21 mouse cellular contexts compared by ENCODE assay signal in genomic region chr7:140853386-140853785, GRCm38 (mm10). TPM values are rescaled to one million over a fixed set of nuclear protein-coding genes. Genes with fewer than 3 reads are reported as not detected.
A peak's percentile ranks its signal among the peaks of the same experiment; 100 is the strongest.
DNase-seq lines count a peak whose midpoint lies in the region; ATAC-seq and TF ChIP-seq lines count a peak whose summit lies in the region.
"Had no signal": no experiment of that assay in that cellular context is flagged by ENCODE, and none has a peak within 500 bp of the region (broad histone marks: within the 10 kb centered on the region; RNA-seq: fewer than 3 reads in every experiment).

No protein-coding gene starts in this region.

- H3K4me1 ChIP-seq in kidney, embryonic 16.5 days (ENCODE audit: insufficient read depth, low read length), result peaks cover 17% of the 10 kb centered on the region
- peaks cover 74% of the 10 kb centered on the region for H3K4me1 ChIP-seq in E14TG2a.4 (replicated peaks; ENCODE audit: low read depth, low read length)
- H3K4me1 ChIP-seq in liver, embryonic 12.5 days, result peaks cover 31% of the 10 kb centered on the region

- TF ChIP-seq CTCF in E14TG2a.4 (conservative IDR thresholded peaks at IDR 0.05; ENCODE audit: low read length), result no peak
- no peak for TF ChIP-seq CTCF in layer of hippocampus, adult 2 months (conservative IDR thresholded peaks at IDR 0.05)

- DNase-seq in kidney, adult 11 months, result peak; percentile 73
- peak; percentile 67 for DNase-seq in adrenal gland, postnatal 10 days
- no peak for DNase-seq in layer of hippocampus, adult 2 months (ENCODE audit: low spot score in 2 of 2)
- DNase-seq in urinary bladder, postnatal 10 days (ENCODE audit: low spot score), result no peak
- DNase-seq: B cell, adult 2 months; cerebellum, adult 9-11 months; gastrocnemius, postnatal 10 days; layer of hippocampus, postnatal 36 days; lung, adult 2 months; lung, postnatal 4 days had no signal

- no peak overlapping the region for H3K9ac ChIP-seq in kidney, embryonic 16.5 days (replicated peaks; ENCODE audit: low read length)
- H3K9ac ChIP-seq in liver, embryonic 12.5 days, result 0 out of 2 replicates have a peak overlapping the region, but pooled peaks have one; percentile 32
- H3K9ac ChIP-seq: embryonic facial prominence, embryonic 13.5 days; midbrain, embryonic 12.5 days had no signal

- no peak overlapping the region for H3K4me3 ChIP-seq in kidney, embryonic 16.5 days (ENCODE audit: low read length)
- peak overlapping the region; percentile 90 for H3K4me3 ChIP-seq in E14TG2a.4 (replicated peaks; ENCODE audit: low read length)
- no peak overlapping the region for H3K4me3 ChIP-seq in liver, embryonic 12.5 days
- H3K4me3 ChIP-seq in layer of hippocampus, adult 2 months, result no peak overlapping the region
- H3K4me3 ChIP-seq: embryonic facial prominence, embryonic 13.5 days; heart, adult 2 months; hindbrain, embryonic 10.5 days; midbrain, embryonic 12.5 days had no signal

- WGBS in kidney, embryonic 16.5 days, result 82% methylated on average over 9 of the region's 9 CpGs
- WGBS in liver, embryonic 12.5 days (ENCODE audit: insufficient replicate concordance), result 73% methylated on average over 9 of the region's 9 CpGs

- no peaks in the 10 kb centered on the region for H3K27me3 ChIP-seq in kidney, embryonic 16.5 days (ENCODE audit: insufficient read depth, low read length)
- H3K27me3 ChIP-seq in E14TG2a.4 (ENCODE audit: insufficient read depth, low read length), result no peaks in the 10 kb centered on the region
- no peaks in the 10 kb centered on the region for H3K27me3 ChIP-seq in liver, embryonic 12.5 days (replicated peaks)
- H3K27me3 ChIP-seq: embryonic facial prominence, embryonic 13.5 days; midbrain, embryonic 12.5 days had no signal

- H3K27ac ChIP-seq in kidney, embryonic 16.5 days (ENCODE audit: low read length), result no peak overlapping the region
- H3K27ac ChIP-seq in liver, embryonic 12.5 days, result peak overlapping the region; percentile 28; the same call in 1 of the 2 replicates
- H3K27ac ChIP-seq in layer of hippocampus, adult 2 months, result no peak overlapping the region
- H3K27ac ChIP-seq: embryonic facial prominence, embryonic 13.5 days; heart, adult 2 months; hindbrain, embryonic 10.5 days; midbrain, embryonic 12.5 days had no signal

- H3K4me2 ChIP-seq in kidney, embryonic 16.5 days (replicated peaks; ENCODE audit: low read depth, low read length), result no peak overlapping the region
- H3K4me2 ChIP-seq in liver, embryonic 12.5 days, result 0 out of 2 replicates have a peak overlapping the region, but pooled peaks have one; percentile 12
- H3K4me2 ChIP-seq: embryonic facial prominence, embryonic 13.5 days; midbrain, embryonic 12.5 days had no signal

- no peaks in the 10 kb centered on the region for H3K9me3 ChIP-seq in kidney, embryonic 16.5 days (ENCODE audit: low read length)
- H3K9me3 ChIP-seq in E14TG2a.4 (ENCODE audit: low read length), result no peaks in the 10 kb centered on the region
- H3K9me3 ChIP-seq in liver, embryonic 12.5 days (replicated peaks), result no peaks in the 10 kb centered on the region
- H3K9me3 ChIP-seq: embryonic facial prominence, embryonic 13.5 days; hindbrain, embryonic 10.5 days; midbrain, embryonic 12.5 days had no signal

- ATAC-seq in kidney, embryonic 16.5 days (ENCODE audit: low FRiP score, low TSS enrichment), result no peak
- ATAC-seq in liver, embryonic 12.5 days, result no peak

- H3K36me3 ChIP-seq in kidney, embryonic 16.5 days (ENCODE audit: insufficient read depth, low read length), result peaks cover 29% of the 10 kb centered on the region
- peaks cover 57% of the 10 kb centered on the region for H3K36me3 ChIP-seq in E14TG2a.4 (ENCODE audit: insufficient read depth, low read length)
- H3K36me3 ChIP-seq in liver, embryonic 12.5 days, result peaks cover 46% of the 10 kb centered on the region

RNA-seq across cellular contexts. Expression of gene Gm45785, which starts 2.7 kb away (rescaled TPM):
- not detected in 2 replicates for polyA plus RNA-seq in kidney, embryonic 16.5 days (2015; fragmentation: Nextera tagmentation; extraction: Ambion mirVana)
- under 1 TPM in 1 of 2 experiments, not detected in 1; 0.39 TPM for total RNA-seq in adrenal gland, postnatal 10 days (2021)
- polyA plus RNA-seq in liver, embryonic 12.5 days (2016; fragmentation: Nextera tagmentation; extraction: Ambion mirVana), result not detected in 2 replicates
- 1 to 10 TPM in 1 of 2 experiments, not detected in 1; 1.8 TPM for total RNA-seq in layer of hippocampus, adult 2 months (2021)
- total RNA-seq: gastrocnemius, postnatal 10 days; heart, adult 2 months; layer of hippocampus, postnatal 36 days had no signal
- polyA plus RNA-seq: embryonic facial prominence, embryonic 13.5 days; heart, adult 2 months; heart, embryonic 16.5 days; hindbrain, embryonic 10.5 days; large intestine, adult 2 months; lung, adult 2 months had no signal

RNA-seq across cellular contexts. Expression of gene Ric8a, which starts 3.4 kb away (rescaled TPM):
- 69.7 and 73.6 TPM in 2 replicates for polyA plus RNA-seq in kidney, embryonic 16.5 days (2015; fragmentation: Nextera tagmentation; extraction: Ambion mirVana)
- 10 to 100 TPM; 43.5 to 58.0 TPM for total RNA-seq in adrenal gland, postnatal 10 days (2021)
- polyA plus RNA-seq in liver, embryonic 12.5 days (2016; fragmentation: Nextera tagmentation; extraction: Ambion mirVana), result 30.7 and 33.8 TPM in 2 replicates
- total RNA-seq in layer of hippocampus, adult 2 months (2021), result 10 to 100 TPM; 78.2 to 82.8 TPM

RNA-seq across cellular contexts. Expression of gene Bet1l, which starts 4.0 kb away (rescaled TPM):
- polyA plus RNA-seq in kidney, embryonic 16.5 days (2015; fragmentation: Nextera tagmentation; extraction: Ambion mirVana), result 41.7 and 42.1 TPM in 2 replicates
- total RNA-seq in adrenal gland, postnatal 10 days (2021), result 10 to 100 TPM; 29.1 to 33.5 TPM
- 17.4 and 18.0 TPM in 2 replicates for polyA plus RNA-seq in liver, embryonic 12.5 days (2016; fragmentation: Nextera tagmentation; extraction: Ambion mirVana)
- total RNA-seq in layer of hippocampus, adult 2 months (2021), result 10 to 100 TPM; 25.1 to 28.3 TPM

RNA-seq across cellular contexts. Expression of gene Odf3, which starts 5.8 kb away (rescaled TPM):
- 0.12 TPM in 1 of 2 replicates, not detected in the other for polyA plus RNA-seq in kidney, embryonic 16.5 days (2015; fragmentation: Nextera tagmentation; extraction: Ambion mirVana)
- under 1 TPM in 1 of 2 experiments, not detected in 1; 0.24 TPM for total RNA-seq in adrenal gland, postnatal 10 days (2021)
- 0.07 TPM in 1 of 2 replicates, not detected in the other for polyA plus RNA-seq in liver, embryonic 12.5 days (2016; fragmentation: Nextera tagmentation; extraction: Ambion mirVana)
- not detected for total RNA-seq in layer of hippocampus, adult 2 months (2021)
- total RNA-seq: gastrocnemius, postnatal 10 days; heart, adult 2 months; layer of hippocampus, postnatal 36 days; left cerebral cortex, postnatal 36 days had no signal
- polyA plus RNA-seq: heart, embryonic 16.5 days; hindbrain, embryonic 10.5 days; large intestine, adult 2 months; midbrain, embryonic 12.5 days had no signal

RNA-seq across cellular contexts. Expression of gene Scgb1c1, which starts 8.0 kb away (rescaled TPM):
- polyA plus RNA-seq in kidney, embryonic 16.5 days (2015; fragmentation: Nextera tagmentation; extraction: Ambion mirVana), result not detected in 2 replicates
- total RNA-seq in adrenal gland, postnatal 10 days (2021), result under 1 TPM; 0.76 to 0.90 TPM
- polyA plus RNA-seq in liver, embryonic 12.5 days (2016; fragmentation: Nextera tagmentation; extraction: Ambion mirVana), result not detected in 2 replicates
- total RNA-seq in layer of hippocampus, adult 2 months (2021), result not detected
- total RNA-seq: gastrocnemius, postnatal 10 days; layer of hippocampus, postnatal 36 days; left cerebral cortex, postnatal 36 days had no signal
- polyA plus RNA-seq: embryonic facial prominence, embryonic 13.5 days; hindbrain, embryonic 10.5 days; large intestine, adult 2 months; midbrain, embryonic 12.5 days; neural tube, embryonic 14.5 days had no signal

Comparison
In these comparisons a context has a peak if more than half of its experiments do, and no peak if none do; other contexts are left out.
1. DNase-seq: peak in kidney, adult 11 months (single experiment) and adrenal gland, postnatal 10 days (single experiment); none in layer of hippocampus, adult 2 months (0 of 2) and urinary bladder, postnatal 10 days (single experiment).